Mouse (Mus musculus) embryonic facial prominence, embryonic 10.5 days (tissue): ENCODE results near the gene Olfr552. TPM values are rescaled to one million over a fixed set of nuclear protein-coding genes. Genes with fewer than 3 reads are reported as not detected.
"Not testable (repeated sequence)": the region's sequence is repeated elsewhere in the genome, so short reads cannot be mapped to it uniquely, and the experiment has no call there.

Source experiments
- DNase-seq: peaks from one replicate; pipeline ENCODE4 v3.0.0-alpha.2; 2017; ENCODE audit warnings: low spot score
- H3K27ac ChIP-seq: fragments of 300-500 bp; sonication (generic); replicated peaks from 2 replicates; pipeline ENCODE4 v1.5.1; 2016; ENCODE audit warnings: mild to moderate bottlenecking
- H3K27me3 ChIP-seq: fragments of 300-500 bp; sonication (generic); replicated peaks from 2 replicates; pipeline ENCODE4 v1.6.1; 2016; ENCODE audit warnings: low read depth, mild to moderate bottlenecking; ENCODE audit not compliant: poor library complexity, severe bottlenecking
- H3K36me3 ChIP-seq: fragments of 300-500 bp; sonication (generic); replicated peaks from 2 replicates; pipeline ENCODE4 v1.6.1; 2016; ENCODE audit warnings: mild to moderate bottlenecking, moderate library complexity
- H3K4me1 ChIP-seq: fragments of 300-500 bp; sonication (generic); 2 replicates; pipeline ENCODE4 v1.6.1; 2016
- H3K4me3 ChIP-seq: fragments of 300-500 bp; sonication (generic); 2 replicates; pipeline ENCODE4 v1.5.1; 2016; ENCODE audit warnings: mild to moderate bottlenecking, moderate library complexity
- H3K9me3 ChIP-seq: fragments of 300-500 bp; sonication (generic); 2 replicates; pipeline ENCODE4 v1.6.1; 2016; ENCODE audit warnings: mild to moderate bottlenecking
- WGBS: fragments of 180-500 bp; shearing (Covaris S2); methylation state at CpG from one replicate; pipeline ENCODE4 v1.1.7; 2016; 5-methylcytosine and 5-hydroxymethylcytosine counted together
- polyA plus RNA-seq: library from polyadenylated mRNA; unstranded; fragments of >200 nt; fragmentation: Nextera tagmentation; extraction: Ambion mirVana; gene quantifications from 2 replicates; pipeline ENCODE4 v1.2.1, GENCODE M21; 2016

Olfr552 gene
- polyA plus RNA-seq, 1 experiment from 2014 or later, result not detected

DNA sequence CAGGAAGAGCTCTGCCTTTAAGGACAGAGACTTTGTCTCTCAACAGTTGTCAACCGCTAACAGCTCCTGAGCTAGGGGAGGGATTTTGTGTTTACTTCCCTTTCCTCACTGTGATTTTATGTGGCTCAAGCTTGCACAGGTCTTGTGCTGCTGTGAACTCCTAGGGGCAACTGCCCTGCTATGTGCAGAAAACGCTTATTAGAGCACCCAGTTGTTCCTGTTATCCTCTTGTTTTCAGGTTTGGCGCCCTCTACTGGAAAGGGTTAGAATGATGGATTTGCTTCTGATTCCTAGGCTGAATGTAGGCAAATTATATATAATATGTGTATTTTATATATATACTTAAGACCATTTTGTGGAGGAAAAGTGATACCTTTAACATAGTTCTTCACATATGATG is 39.1 kb downstream of the Olfr552 start:
- 28% methylated on average over 3 of the region's 3 CpGs for WGBS
- Histone ChIP-seq H3K27ac (no peak overlapping the region), H3K4me3 (no peak overlapping the region), H3K9me3 (no peaks in the 10 kb centered on the region), H3K4me1 (no peaks in the 10 kb centered on the region), H3K27me3 (no peaks in the 10 kb centered on the region), H3K36me3 (no peaks in the 10 kb centered on the region)
- peak; percentile 18 for DNase-seq

- Histone ChIP-seq H3K36me3 (no peaks in the 10 kb centered on the region), H3K27me3 (no peaks in the 10 kb centered on the region), H3K9me3 (no peaks in the 10 kb centered on the region), H3K4me1 (no peaks in the 10 kb centered on the region), H3K4me3 (no peak within 1 kb of the TSS), H3K27ac (no peak within 1 kb of the TSS)
- no peak for DNase-seq
- 78% methylated on average over 1 of the region's 1 CpGs for WGBS
Observed at GRCm38 (mm10) chr7:102638132-102638531, 40.6 kb downstream of the Olfr552 start, which contains the start of gene Olfr554. TSS of gene Olfr554 (plus strand) at chr7:102638432.

GRCm38 (mm10) chr7:102644945-102645344 is 47.4 kb downstream of the Olfr552 start:
- 80% methylated on average over 4 of the region's 4 CpGs for whole genome bisulfite sequencing
- not testable (repeated sequence) for H3K27me3 ChIP-seq, H3K9me3 ChIP-seq, H3K4me1 ChIP-seq, H3K36me3 ChIP-seq, H3K27ac ChIP-seq, H3K4me3 ChIP-seq, DNase-seq

Other genes starting within 250 kb of the Olfr552 start
- 267 and 280 TPM in 2 replicates for gene Rrm1, start 156.1 kb upstream of the Olfr552 start, polyA plus RNA-seq
- 0.55 and 0.58 TPM in 2 replicates for gene Olfr543, start 116.1 kb upstream of the Olfr552 start, polyA plus RNA-seq
- 0.10 and 0.13 TPM in 2 replicates for gene Olfr544, start 109.5 kb upstream of the Olfr552 start, polyA plus RNA-seq
- 0.05 and 0.24 TPM in 2 replicates for gene Olfr545, start 98.2 kb upstream of the Olfr552 start, polyA plus RNA-seq
- gene Olfr547, start 63.0 kb upstream of the Olfr552 start, polyA plus RNA-seq, result not detected in 2 replicates
- gene Olfr548-ps1, start 56.9 kb upstream of the Olfr552 start, polyA plus RNA-seq, result not detected in 2 replicates
- gene Olfr549, start 47.9 kb upstream of the Olfr552 start, polyA plus RNA-seq, result not detected in 2 replicates
- gene Trim21, start 32.3 kb upstream of the Olfr552 start, polyA plus RNA-seq, result 0.24 and 0.54 TPM in 2 replicates
- not detected in 2 replicates for gene Olfr550, start 26.3 kb upstream of the Olfr552 start, polyA plus RNA-seq
- not detected in 2 replicates for gene Olfr551, start 5.9 kb upstream of the Olfr552 start, polyA plus RNA-seq
- not detected in 2 replicates for gene Olfr553, start 20.4 kb downstream of the Olfr552 start, polyA plus RNA-seq
- gene Olfr554, start 40.7 kb downstream of the Olfr552 start, polyA plus RNA-seq, result not detected in 2 replicates
- gene Olfr555, start 61.1 kb downstream of the Olfr552 start, polyA plus RNA-seq, result not detected in 2 replicates
- gene Olfr556, start 67.1 kb downstream of the Olfr552 start, polyA plus RNA-seq, result not detected in 2 replicates
- 10.9 and 13.2 TPM in 2 replicates for gene Trim68, start 89.6 kb downstream of the Olfr552 start, polyA plus RNA-seq
- gene Olfr557, start 98.1 kb downstream of the Olfr552 start, polyA plus RNA-seq, result not detected in 2 replicates
- 0.09 TPM in 1 of 2 replicates, not detected in the other for gene Olfr558, start 104.4 kb downstream of the Olfr552 start, polyA plus RNA-seq
- gene Olfr33, start 121.3 kb downstream of the Olfr552 start, polyA plus RNA-seq, result not detected in 2 replicates
- not detected in 2 replicates for gene Olfr559, start 129.7 kb downstream of the Olfr552 start, polyA plus RNA-seq
- not detected in 2 replicates for gene Olfr560, start 161.6 kb downstream of the Olfr552 start, polyA plus RNA-seq
- not detected in 2 replicates for gene Olfr78, start 161.7 kb downstream of the Olfr552 start, polyA plus RNA-seq
- gene Olfr561, start 173.5 kb downstream of the Olfr552 start, polyA plus RNA-seq, result not detected in 2 replicates
- gene Olfr564, start 205.7 kb downstream of the Olfr552 start, polyA plus RNA-seq, result not detected in 2 replicates